Mouse (Mus musculus): ENCODE measurements around the gene Lrpprc.

Gene Lrpprc

GRCm38 (mm10) chr17:84672376-84673369 is 117.9 kb downstream of the Lrpprc start:
- no peak for DNase-seq (ENCODE audit: low read depth)

DNA sequence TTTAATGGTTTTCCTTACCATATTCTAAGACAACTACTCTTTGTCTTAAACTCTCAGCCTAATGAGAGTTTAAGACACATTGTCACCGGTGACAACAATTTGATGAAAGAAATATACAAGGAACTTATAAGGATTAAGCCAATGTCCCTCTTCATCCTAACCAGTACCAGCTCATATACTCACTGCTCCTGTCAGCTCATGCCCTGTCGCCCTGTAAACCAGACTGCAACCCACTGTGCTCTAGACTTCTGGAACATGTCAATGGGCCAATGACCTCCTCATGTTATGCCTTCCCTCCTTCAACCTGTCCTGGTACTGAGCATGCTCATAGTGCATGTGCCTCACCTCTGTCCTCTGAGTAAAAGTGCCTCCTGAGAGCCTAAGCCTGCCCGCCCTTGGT is 122.7 kb downstream of the Lrpprc start:
- no peak for DNase-seq (ENCODE audit: low read depth)

DNA sequence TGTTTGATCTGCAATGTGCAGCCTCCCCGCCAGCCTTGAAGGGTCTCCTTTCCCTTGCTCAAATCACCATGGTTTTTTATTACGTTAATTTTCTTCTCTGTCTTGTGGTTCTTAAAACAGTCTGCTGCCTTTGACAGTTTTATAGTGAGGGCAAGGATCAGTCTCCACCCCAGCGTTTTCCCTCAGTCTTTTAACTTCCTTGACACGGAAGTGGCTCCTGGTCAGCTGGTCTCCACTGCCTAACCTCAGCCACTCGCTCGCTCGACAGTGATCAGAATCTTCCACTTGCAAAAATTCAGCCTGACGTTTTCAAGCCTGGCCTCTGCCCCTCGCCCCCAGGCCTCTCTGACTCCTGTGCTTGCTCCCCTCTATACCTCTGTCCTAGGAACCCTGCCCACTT is 124.9 kb downstream of the Lrpprc start:
- no peak for DNase-seq (ENCODE audit: low read depth)

DNA sequence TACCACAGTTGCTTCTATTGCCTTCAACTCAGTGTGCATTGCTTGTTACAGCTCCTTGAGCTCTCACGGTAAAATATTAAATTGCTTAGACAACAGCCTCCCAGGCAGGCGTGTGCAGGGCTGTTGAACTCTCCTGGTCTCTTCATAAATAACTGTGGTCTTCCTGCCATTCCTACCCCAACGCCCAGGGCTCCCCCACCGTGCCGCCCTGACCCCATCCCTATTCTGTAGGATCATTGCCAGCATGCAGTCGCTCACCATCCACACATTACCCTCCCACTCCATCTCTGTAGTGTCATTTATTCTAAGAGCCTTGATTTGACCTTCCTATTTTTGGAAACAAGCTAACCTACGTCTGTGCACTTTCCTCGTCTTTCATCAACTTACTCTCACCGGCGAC is 125.5 kb downstream of the Lrpprc start:
- no peak for DNase-seq (ENCODE audit: low read depth)

DNA sequence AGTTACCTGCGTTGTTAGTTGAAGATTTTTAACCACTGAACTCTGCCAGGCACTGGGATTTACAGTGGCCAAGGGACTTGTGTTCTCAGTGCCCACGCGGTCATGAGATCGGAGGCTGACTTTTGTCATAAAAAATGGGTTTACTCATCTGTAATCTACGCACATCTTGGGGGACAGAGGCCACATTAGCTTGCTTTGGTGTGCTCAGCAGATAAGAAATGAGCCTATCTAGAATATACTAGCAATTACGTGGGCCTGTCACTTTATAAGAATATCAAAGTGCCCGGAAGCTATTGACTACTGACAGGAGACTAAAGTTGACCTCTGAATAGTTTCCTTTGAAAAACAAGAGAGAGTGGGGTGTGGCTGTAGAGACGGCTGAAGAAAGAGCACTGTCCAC is 131.6 kb downstream of the Lrpprc start:
- no peak for DNase-seq (ENCODE audit: low read depth)

DNA sequence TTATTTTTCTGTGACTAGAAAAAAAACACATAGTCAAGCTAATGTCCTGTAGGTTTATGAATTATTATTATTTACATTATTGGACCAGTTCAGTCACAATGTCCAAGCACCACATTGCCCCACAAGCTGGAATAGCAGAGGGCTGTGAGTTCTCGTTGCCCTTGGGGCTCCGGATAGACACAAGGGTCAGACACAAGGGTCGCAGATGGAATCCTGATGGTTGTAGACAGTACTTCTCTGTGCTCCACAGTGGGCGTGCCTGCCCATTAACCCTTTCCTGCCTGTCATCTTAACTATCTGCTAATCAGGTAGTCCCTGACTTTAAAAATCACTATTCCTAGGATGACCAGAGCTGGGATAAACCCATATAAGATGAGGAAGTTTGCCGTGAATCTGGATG is 132.4 kb downstream of the Lrpprc start:
- DNase-seq (ENCODE audit: low read depth), result no peak

DNA sequence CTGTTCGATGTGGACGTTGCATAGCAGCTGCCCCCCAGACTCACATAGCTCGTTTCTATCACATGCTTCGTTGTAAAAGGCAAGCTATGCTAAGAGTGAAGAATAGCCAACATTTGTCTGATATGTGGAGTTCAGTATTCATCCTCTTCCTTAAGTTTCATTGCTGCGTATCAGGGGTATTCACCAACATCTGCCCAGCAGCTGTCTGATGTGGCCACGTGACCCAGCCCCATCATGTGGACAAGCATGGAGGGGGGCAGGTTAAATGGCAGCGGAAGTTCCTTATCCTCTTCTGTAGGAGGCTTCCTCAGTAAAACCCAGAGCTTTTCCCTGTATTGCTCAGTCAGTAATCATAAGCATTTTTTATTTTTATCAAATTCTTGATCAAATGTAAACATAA is 132.8 kb downstream of the Lrpprc start:
- no peak for DNase-seq (ENCODE audit: low read depth)

DNA sequence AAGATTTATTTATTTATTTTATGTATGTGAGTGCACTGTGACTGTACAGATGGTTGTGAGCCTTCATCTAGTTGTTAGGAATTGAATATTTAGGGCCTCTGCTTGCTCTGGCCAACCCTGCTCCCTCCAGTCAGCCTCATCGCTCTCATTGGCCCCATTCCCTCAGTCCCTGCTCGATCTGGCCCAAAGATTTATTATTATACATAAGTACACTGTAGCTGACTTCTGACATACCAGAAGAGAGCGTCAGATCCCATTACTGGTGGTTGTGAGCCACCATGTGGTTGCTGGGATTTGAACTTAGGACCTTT is 133.2 kb downstream of the Lrpprc start:
- no peak for DNase-seq (ENCODE audit: low read depth)

GRCm38 (mm10) chr17:84656653-84657421 is 133.8 kb downstream of the Lrpprc start:
- no peak for DNase-seq (ENCODE audit: low read depth)

DNA sequence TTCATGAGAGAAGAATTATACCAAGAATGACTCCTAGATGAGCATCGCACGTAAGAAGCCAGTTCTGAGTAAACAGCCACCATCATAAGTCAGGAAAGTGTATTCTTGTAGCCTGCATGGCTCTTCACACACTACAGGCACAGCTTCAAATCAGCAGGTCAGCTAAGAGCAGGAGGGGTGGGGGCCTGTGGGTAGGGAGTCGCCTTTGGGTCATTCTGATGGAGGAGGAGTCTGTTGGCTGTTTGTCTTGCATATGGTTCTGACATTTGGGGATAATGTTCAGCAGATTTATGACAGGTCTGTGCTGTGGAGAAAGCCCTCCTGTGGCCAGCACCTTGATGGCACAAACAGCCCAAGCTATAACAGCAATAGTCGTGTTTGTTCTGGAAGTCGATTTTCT is 134.4 kb downstream of the Lrpprc start:
- DNase-seq (ENCODE audit: low read depth), result no peak
